ENCODE assay signal across 17 mouse cellular contexts in the genomic region with DNA sequence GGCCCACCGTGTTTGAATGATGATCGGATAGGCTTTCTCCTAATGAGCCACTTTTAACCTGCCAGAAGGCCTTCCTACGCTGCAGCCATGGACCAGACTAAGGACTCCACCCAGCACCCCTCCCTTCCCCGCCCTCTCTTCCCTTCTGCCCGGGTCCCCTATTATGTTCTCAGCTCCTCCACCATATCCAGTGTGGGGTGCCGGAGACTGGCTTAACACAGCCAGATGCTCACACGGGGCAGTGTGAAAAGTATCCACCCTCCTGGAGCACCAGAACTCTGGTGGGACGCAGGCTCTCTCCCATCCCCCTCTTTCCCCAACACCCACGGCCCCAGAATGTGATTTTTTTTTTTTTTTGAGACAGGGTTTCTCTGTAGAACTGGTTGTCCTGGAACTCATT. TPM values are rescaled to one million over a fixed set of nuclear protein-coding genes. Genes with fewer than 3 reads are reported as not detected.
DNase-seq lines count a peak whose midpoint lies in the region; ATAC-seq and TF ChIP-seq lines count a peak whose summit lies in the region.
"Had no signal": no experiment of that assay in that cellular context is flagged by ENCODE, and none has a peak within 500 bp of the region (broad histone marks: within the 10 kb centered on the region; RNA-seq: fewer than 3 reads in every experiment).

No protein-coding gene starts in this region.

- intact Hi-C loops in heart, postnatal 14 days (cut with DNase I) = no loop called here

- H3K4me1 ChIP-seq in hindbrain, embryonic 12.5 days = peaks cover 47% of the 10 kb centered on the region
- peaks cover 38% of the 10 kb centered on the region for H3K4me1 ChIP-seq in hindbrain, embryonic 13.5 days (replicated peaks)
- H3K4me1 ChIP-seq in E14TG2a.4 (replicated peaks; ENCODE audit: low read depth, low read length) = peaks cover 91% of the 10 kb centered on the region
- H3K4me1 ChIP-seq in liver, embryonic 15.5 days (replicated peaks) = peaks cover 88% of the 10 kb centered on the region

- WGBS in hindbrain, embryonic 12.5 days = 52% methylated on average over 9 of the region's 9 CpGs
- WGBS in hindbrain, embryonic 13.5 days = 52% methylated on average over 9 of the region's 9 CpGs
- WGBS in liver, embryonic 15.5 days (ENCODE audit: insufficient replicate concordance) = 40% methylated on average over 9 of the region's 9 CpGs

- H3K9ac ChIP-seq in hindbrain, embryonic 12.5 days = no peak overlapping the region
- H3K9ac ChIP-seq in hindbrain, embryonic 13.5 days = no peak overlapping the region
- no peak overlapping the region for H3K9ac ChIP-seq in liver, embryonic 15.5 days
- H3K9ac ChIP-seq: heart, embryonic 15.5 days had no signal

- no peak for TF ChIP-seq CTCF in E14TG2a.4 (conservative IDR thresholded peaks at IDR 0.05; ENCODE audit: low read length)

- peak; percentile 42 for DNase-seq in R1 (ENCODE audit: low read depth, low spot score)
- DNase-seq in left cerebral cortex, adult 18-20 months (ENCODE audit: low spot score in 2 of 2) = no peak
- DNase-seq in heart, postnatal 14 days = no peak
- DNase-seq: cerebellum, postnatal 25 days; heart, adult 11 months; kidney, adult 9 months; lung, postnatal 14 days; right cerebral cortex, postnatal 14 days had no signal

- peaks cover 43% of the 10 kb centered on the region for H3K36me3 ChIP-seq in hindbrain, embryonic 12.5 days
- peaks cover 41% of the 10 kb centered on the region for H3K36me3 ChIP-seq in hindbrain, embryonic 13.5 days
- H3K36me3 ChIP-seq in E14TG2a.4 (ENCODE audit: insufficient read depth, low read length) = peaks cover 71% of the 10 kb centered on the region
- peaks cover 56% of the 10 kb centered on the region for H3K36me3 ChIP-seq in liver, embryonic 15.5 days (replicated peaks)

- no peak overlapping the region for H3K4me3 ChIP-seq in hindbrain, embryonic 12.5 days
- H3K4me3 ChIP-seq in hindbrain, embryonic 13.5 days = no peak overlapping the region
- H3K4me3 ChIP-seq in E14TG2a.4 (replicated peaks; ENCODE audit: low read length) = peak overlapping the region; percentile 96
- no peak overlapping the region for H3K4me3 ChIP-seq in liver, embryonic 15.5 days (replicated peaks)
- H3K4me3 ChIP-seq: embryonic facial prominence, embryonic 10.5 days; erythroblast, embryonic 14.5 days; heart, embryonic 15.5 days; left cerebral cortex, adult 2 months had no signal

- H3K9me3 ChIP-seq in hindbrain, embryonic 12.5 days (replicated peaks) = no peaks in the 10 kb centered on the region
- H3K9me3 ChIP-seq in hindbrain, embryonic 13.5 days = no peaks in the 10 kb centered on the region
- no peaks in the 10 kb centered on the region for H3K9me3 ChIP-seq in E14TG2a.4 (ENCODE audit: low read length)
- no peaks in the 10 kb centered on the region for H3K9me3 ChIP-seq in liver, embryonic 15.5 days (replicated peaks)
- H3K9me3 ChIP-seq: embryonic facial prominence, embryonic 10.5 days; heart, embryonic 15.5 days had no signal

- no peaks in the 10 kb centered on the region for H3K27me3 ChIP-seq in hindbrain, embryonic 12.5 days
- H3K27me3 ChIP-seq in hindbrain, embryonic 13.5 days = 0 out of 2 replicates have a peak, but pooled peaks cover 4% of the 10 kb centered on the region
- no peaks in the 10 kb centered on the region for H3K27me3 ChIP-seq in E14TG2a.4 (ENCODE audit: insufficient read depth, low read length)
- H3K27me3 ChIP-seq in liver, embryonic 15.5 days = no peaks in the 10 kb centered on the region; the same call in 1 of the 2 replicates
- H3K27me3 ChIP-seq: heart, embryonic 15.5 days had no signal

- ATAC-seq in hindbrain, embryonic 12.5 days (ENCODE audit: low FRiP score) = no peak
- ATAC-seq in hindbrain, embryonic 13.5 days (ENCODE audit: low FRiP score) = no peak
- no peak for ATAC-seq in liver, embryonic 15.5 days (ENCODE audit: insufficient read depth)
- ATAC-seq: hindbrain, embryonic 16.5 days had no signal

- no peak overlapping the region for H3K4me2 ChIP-seq in hindbrain, embryonic 12.5 days (replicated peaks)
- no peak overlapping the region for H3K4me2 ChIP-seq in hindbrain, embryonic 13.5 days
- H3K4me2 ChIP-seq in liver, embryonic 15.5 days = 0 out of 2 replicates have a peak overlapping the region, but pooled peaks have one; percentile 7
- H3K4me2 ChIP-seq: heart, embryonic 15.5 days had no signal

- H3K27ac ChIP-seq in hindbrain, embryonic 12.5 days = peak overlapping the region; percentile 17; the same call in 1 of the 2 replicates
- no peak overlapping the region for H3K27ac ChIP-seq in hindbrain, embryonic 13.5 days
- peak overlapping the region; percentile 80 for H3K27ac ChIP-seq in liver, embryonic 15.5 days (replicated peaks)
- H3K27ac ChIP-seq: embryonic facial prominence, embryonic 10.5 days; left cerebral cortex, adult 2 months had no signal

RNA-seq across cellular contexts. Expression of gene Aprt, which starts 3.1 kb away (rescaled TPM):
- 160 and 185 TPM in 2 replicates for polyA plus RNA-seq in hindbrain, embryonic 12.5 days (2016; fragmentation: Nextera tagmentation; extraction: Ambion mirVana)
- polyA plus RNA-seq in hindbrain, embryonic 13.5 days (2015; fragmentation: Nextera tagmentation; extraction: Ambion mirVana) = 153 and 157 TPM in 2 replicates
- polyA plus RNA-seq in liver, embryonic 15.5 days (2015; fragmentation: Nextera tagmentation; extraction: Ambion mirVana) = 187 and 214 TPM in 2 replicates
- total RNA-seq in left cerebral cortex, adult 18-20 months (2021) = 10 to 100 TPM; 48.4 to 52.0 TPM
- total RNA-seq in heart, postnatal 14 days (2021) = 10 to 100 TPM; 32.7 to 34.5 TPM

RNA-seq across cellular contexts. Expression of gene Cdt1, which starts 5.8 kb away (rescaled TPM):
- 22.7 and 23.9 TPM in 2 replicates for polyA plus RNA-seq in hindbrain, embryonic 12.5 days (2016; fragmentation: Nextera tagmentation; extraction: Ambion mirVana)
- polyA plus RNA-seq in hindbrain, embryonic 13.5 days (2015; fragmentation: Nextera tagmentation; extraction: Ambion mirVana) = 9.9 and 10.4 TPM in 2 replicates
- 45.9 and 46.0 TPM in 2 replicates for polyA plus RNA-seq in liver, embryonic 15.5 days (2015; fragmentation: Nextera tagmentation; extraction: Ambion mirVana)
- total RNA-seq in left cerebral cortex, adult 18-20 months (2021) = 1 to 10 TPM; 2.9 to 3.9 TPM
- 1 to 10 TPM; 3.6 to 4.6 TPM for total RNA-seq in heart, postnatal 14 days (2021)

RNA-seq across cellular contexts. Expression of gene Piezo1, which starts 22.4 kb away (rescaled TPM):
- polyA plus RNA-seq in hindbrain, embryonic 12.5 days (2016; fragmentation: Nextera tagmentation; extraction: Ambion mirVana) = 8.9 TPM in 2 replicates
- 2.5 and 3.2 TPM in 2 replicates for polyA plus RNA-seq in hindbrain, embryonic 13.5 days (2015; fragmentation: Nextera tagmentation; extraction: Ambion mirVana)
- 12.4 and 17.4 TPM in 2 replicates for polyA plus RNA-seq in liver, embryonic 15.5 days (2015; fragmentation: Nextera tagmentation; extraction: Ambion mirVana)
- total RNA-seq in left cerebral cortex, adult 18-20 months (2021) = 1 to 10 TPM; 5.2 to 5.5 TPM
- 10 to 100 TPM; 27.2 to 30.2 TPM for total RNA-seq in heart, postnatal 14 days (2021)

RNA-seq across cellular contexts. Expression of gene Galns, which starts 37.7 kb away (rescaled TPM):
- 6.3 and 6.9 TPM in 2 replicates for polyA plus RNA-seq in hindbrain, embryonic 12.5 days (2016; fragmentation: Nextera tagmentation; extraction: Ambion mirVana)
- 5.4 and 6.1 TPM in 2 replicates for polyA plus RNA-seq in hindbrain, embryonic 13.5 days (2015; fragmentation: Nextera tagmentation; extraction: Ambion mirVana)
- 8.2 and 8.8 TPM in 2 replicates for polyA plus RNA-seq in liver, embryonic 15.5 days (2015; fragmentation: Nextera tagmentation; extraction: Ambion mirVana)
- total RNA-seq in left cerebral cortex, adult 18-20 months (2021) = 1 to 10 TPM; 8.1 to 8.3 TPM
- 1 to 10 TPM; 3.5 to 4.1 TPM for total RNA-seq in heart, postnatal 14 days (2021)

RNA-seq across cellular contexts. Expression of gene Trappc2l, which starts 37.9 kb away (rescaled TPM):
- 48.2 and 52.6 TPM in 2 replicates for polyA plus RNA-seq in hindbrain, embryonic 12.5 days (2016; fragmentation: Nextera tagmentation; extraction: Ambion mirVana)
- polyA plus RNA-seq in hindbrain, embryonic 13.5 days (2015; fragmentation: Nextera tagmentation; extraction: Ambion mirVana) = 98.9 and 101 TPM in 2 replicates
- polyA plus RNA-seq in liver, embryonic 15.5 days (2015; fragmentation: Nextera tagmentation; extraction: Ambion mirVana) = 24.2 and 33.1 TPM in 2 replicates
- 10 to 100 TPM; 79.6 to 86.0 TPM for total RNA-seq in left cerebral cortex, adult 18-20 months (2021)
- total RNA-seq in heart, postnatal 14 days (2021) = 10 to 100 TPM; 45.9 to 57.2 TPM
